Mouse (Mus musculus): ENCODE results near the gene Tff3. TPM values are rescaled to one million over a fixed set of nuclear protein-coding genes. Genes with fewer than 3 reads are reported as not detected.

Gene Tff3
- polyA plus RNA-seq, 1 experiment = 0.28 TPM

GRCm38 (mm10) chr17:31121975-31122374, 7.5 kb downstream of the Tff3 start:
- no peak overlapping the region for H3K4me3 ChIP-seq (ENCODE audit: control insufficient read depth, low read depth, low read length)
- no peaks in the 10 kb centered on the region for H3K4me1 ChIP-seq (ENCODE audit: control insufficient read depth, insufficient read depth, low read length)
- H3K27ac ChIP-seq (ENCODE audit: control insufficient read depth, insufficient read depth, low read depth, low read length) = no peak overlapping the region
- TF ChIP-seq POLR2A (IDR thresholded peaks at IDR 0.05; ENCODE audit: control insufficient read depth, low read depth, low read length) (no peak), CTCF (IDR thresholded peaks at IDR 0.05; ENCODE audit: control insufficient read depth, insufficient read depth, insufficient replicate concordance, low read depth, low read length) (peak; percentile 92)
- no peaks in the 10 kb centered on the region for H3K36me3 ChIP-seq (ENCODE audit: control insufficient read depth, insufficient read depth, low read length)
- H3K27me3 ChIP-seq (ENCODE audit: control insufficient read depth, insufficient read depth, low read length) = no peaks in the 10 kb centered on the region

- H3K4me3 ChIP-seq (ENCODE audit: control insufficient read depth, low read depth, low read length) = no peak overlapping the region
- H3K27ac ChIP-seq (ENCODE audit: control insufficient read depth, insufficient read depth, low read depth, low read length) = no peak overlapping the region
- no peaks in the 10 kb centered on the region for H3K36me3 ChIP-seq (ENCODE audit: control insufficient read depth, insufficient read depth, low read length)
- no peaks in the 10 kb centered on the region for H3K4me1 ChIP-seq (ENCODE audit: control insufficient read depth, insufficient read depth, low read length)
- TF ChIP-seq POLR2A (IDR thresholded peaks at IDR 0.05; ENCODE audit: control insufficient read depth, low read depth, low read length) = no peak
- TF ChIP-seq CTCF (IDR thresholded peaks at IDR 0.05; ENCODE audit: control insufficient read depth, insufficient read depth, insufficient replicate concordance, low read depth, low read length) = peak; percentile 87; the same call in 1 of the 2 replicates
- H3K27me3 ChIP-seq (ENCODE audit: control insufficient read depth, insufficient read depth, low read length) = no peaks in the 10 kb centered on the region
Observed at GRCm38 (mm10) chr17:31119429-31119828, 10.0 kb downstream of the Tff3 start.

- no peak overlapping the region for H3K4me3 ChIP-seq (ENCODE audit: control insufficient read depth, low read depth, low read length)
- H3K4me1 ChIP-seq (ENCODE audit: control insufficient read depth, insufficient read depth, low read length) = no peaks in the 10 kb centered on the region
- H3K27ac ChIP-seq (ENCODE audit: control insufficient read depth, insufficient read depth, low read depth, low read length) = no peak overlapping the region
- no peaks in the 10 kb centered on the region for H3K36me3 ChIP-seq (ENCODE audit: control insufficient read depth, insufficient read depth, low read length)
- TF ChIP-seq POLR2A (IDR thresholded peaks at IDR 0.05; ENCODE audit: control insufficient read depth, low read depth, low read length) (no peak), CTCF (IDR thresholded peaks at IDR 0.05; ENCODE audit: control insufficient read depth, insufficient read depth, insufficient replicate concordance, low read depth, low read length) (no peak)
- H3K27me3 ChIP-seq (ENCODE audit: control insufficient read depth, insufficient read depth, low read length) = no peaks in the 10 kb centered on the region
Observed at GRCm38 (mm10) chr17:31117946-31118345, 11.5 kb downstream of the Tff3 start.

- TF ChIP-seq POLR2A (IDR thresholded peaks at IDR 0.05; ENCODE audit: control insufficient read depth, low read depth, low read length) = no peak
- TF ChIP-seq CTCF (IDR thresholded peaks at IDR 0.05; ENCODE audit: control insufficient read depth, insufficient read depth, insufficient replicate concordance, low read depth, low read length) = no peak
- no peaks in the 10 kb centered on the region for H3K36me3 ChIP-seq (ENCODE audit: control insufficient read depth, insufficient read depth, low read length)
- no peaks in the 10 kb centered on the region for H3K27me3 ChIP-seq (ENCODE audit: control insufficient read depth, insufficient read depth, low read length)
- no peak overlapping the region for H3K27ac ChIP-seq (ENCODE audit: control insufficient read depth, insufficient read depth, low read depth, low read length)
- no peak overlapping the region for H3K4me3 ChIP-seq (ENCODE audit: control insufficient read depth, low read depth, low read length)
- no peaks in the 10 kb centered on the region for H3K4me1 ChIP-seq (ENCODE audit: control insufficient read depth, insufficient read depth, low read length)
Observed at GRCm38 (mm10) chr17:31116063-31116462, 13.4 kb downstream of the Tff3 start.

GRCm38 (mm10) chr17:31113191-31113856, 16.1 kb downstream of the Tff3 start:
- H3K27ac ChIP-seq (ENCODE audit: control insufficient read depth, insufficient read depth, low read depth, low read length) = no peak overlapping the region
- H3K4me3 ChIP-seq (ENCODE audit: control insufficient read depth, low read depth, low read length) = no peak overlapping the region
- no peak for TF ChIP-seq CTCF (IDR thresholded peaks at IDR 0.05; ENCODE audit: control insufficient read depth, insufficient read depth, insufficient replicate concordance, low read depth, low read length)
- TF ChIP-seq POLR2A (IDR thresholded peaks at IDR 0.05; ENCODE audit: control insufficient read depth, low read depth, low read length) = no peak
- H3K27me3 ChIP-seq (ENCODE audit: control insufficient read depth, insufficient read depth, low read length) = no peaks in the 10 kb centered on the region
- H3K36me3 ChIP-seq (ENCODE audit: control insufficient read depth, insufficient read depth, low read length) = no peaks in the 10 kb centered on the region
- H3K4me1 ChIP-seq (ENCODE audit: control insufficient read depth, insufficient read depth, low read length) = no peaks in the 10 kb centered on the region

- Histone ChIP-seq H3K27ac (ENCODE audit: control insufficient read depth, insufficient read depth, low read depth, low read length) (no peak overlapping the region), H3K36me3 (ENCODE audit: control insufficient read depth, insufficient read depth, low read length) (no peaks in the 10 kb centered on the region), H3K4me3 (ENCODE audit: control insufficient read depth, low read depth, low read length) (no peak overlapping the region), H3K4me1 (ENCODE audit: control insufficient read depth, insufficient read depth, low read length) (no peaks in the 10 kb centered on the region), H3K27me3 (ENCODE audit: control insufficient read depth, insufficient read depth, low read length) (no peaks in the 10 kb centered on the region)
- no peak for TF ChIP-seq POLR2A (IDR thresholded peaks at IDR 0.05; ENCODE audit: control insufficient read depth, low read depth, low read length)
- TF ChIP-seq CTCF (IDR thresholded peaks at IDR 0.05; ENCODE audit: control insufficient read depth, insufficient read depth, insufficient replicate concordance, low read depth, low read length) = no peak
Observed at GRCm38 (mm10) chr17:31108388-31108787, 21.1 kb downstream of the Tff3 start.

GRCm38 (mm10) chr17:31103823-31104222, 25.6 kb downstream of the Tff3 start:
- Histone ChIP-seq H3K36me3 (ENCODE audit: control insufficient read depth, insufficient read depth, low read length) (no peaks in the 10 kb centered on the region), H3K4me3 (ENCODE audit: control insufficient read depth, low read depth, low read length) (no peak overlapping the region), H3K4me1 (ENCODE audit: control insufficient read depth, insufficient read depth, low read length) (no peaks in the 10 kb centered on the region), H3K27ac (ENCODE audit: control insufficient read depth, insufficient read depth, low read depth, low read length) (no peak overlapping the region), H3K27me3 (ENCODE audit: control insufficient read depth, insufficient read depth, low read length) (no peaks in the 10 kb centered on the region)
- TF ChIP-seq CTCF (IDR thresholded peaks at IDR 0.05; ENCODE audit: control insufficient read depth, insufficient read depth, insufficient replicate concordance, low read depth, low read length) (no peak), POLR2A (IDR thresholded peaks at IDR 0.05; ENCODE audit: control insufficient read depth, low read depth, low read length) (no peak)
